Mouse (Mus musculus) liver, embryonic 11.5 days (tissue): ENCODE data around the gene Asap2. TPM values are rescaled to one million over a fixed set of nuclear protein-coding genes. Genes with fewer than 3 reads are reported as not detected.

Experiments
- ATAC-seq: fragments of 200-750 bp; cut with Nextera tagmentation; replicated peaks from 2 replicates; pipeline ENCODE4 v1.8.0; 2017; ENCODE audit warnings: moderate number of reproducible peaks, mild to moderate bottlenecking, moderate TSS enrichment, moderate library complexity; ENCODE audit not compliant: low FRiP score
- DNase-seq: peaks from one replicate; pipeline ENCODE4 v3.0.0-alpha.2; 2017; ENCODE audit warnings: low spot score
- H3K27ac ChIP-seq: fragments of 300-500 bp; sonication (generic); 2 replicates; pipeline ENCODE4 v1.5.1; 2014; ENCODE audit warnings: mild to moderate bottlenecking, low read depth, low read length, control low read depth
- H3K27me3 ChIP-seq: fragments of 300-500 bp; sonication (generic); replicated peaks from 2 replicates; pipeline ENCODE4 v1.6.1; 2014; ENCODE audit warnings: low read length, mixed read lengths; ENCODE audit not compliant: control insufficient read depth, insufficient read depth
- H3K36me3 ChIP-seq: fragments of 300-500 bp; sonication (generic); 2 replicates; pipeline ENCODE4 v1.6.1; 2014; ENCODE audit warnings: mild to moderate bottlenecking, low read length, moderate library complexity, mixed read lengths; ENCODE audit not compliant: control insufficient read depth, insufficient read depth
- H3K4me1 ChIP-seq: fragments of 300-500 bp; sonication (generic); replicated peaks from 2 replicates; pipeline ENCODE4 v1.6.1; 2014; ENCODE audit warnings: low read length, mixed read lengths; ENCODE audit not compliant: control insufficient read depth, insufficient read depth
- H3K4me2 ChIP-seq: fragments of 300-500 bp; sonication (generic); 2 replicates; pipeline ENCODE4 v1.6.1; 2014; ENCODE audit warnings: mild to moderate bottlenecking, control low read depth, moderate library complexity
- H3K4me3 ChIP-seq: fragments of 300-500 bp; sonication (generic); 2 replicates; pipeline ENCODE4 v1.5.1; 2014; ENCODE audit warnings: low read depth, low read length, control low read depth
- H3K9ac ChIP-seq: fragments of 300-500 bp; sonication (generic); 2 replicates; pipeline ENCODE4 v1.6.1; 2014; ENCODE audit warnings: low read depth, low read length, control low read depth
- H3K9me3 ChIP-seq: fragments of 300-500 bp; sonication (generic); 2 replicates; pipeline ENCODE4 v1.6.1; 2016; ENCODE audit warnings: low read length, inconsistent platforms, mixed read lengths; ENCODE audit not compliant: control insufficient read depth
- WGBS: fragments of 180-500 bp; shearing (Covaris S2); extraction: QIAGEN DNeasy Blood & Tissue Kit; methylation state at CpG from one replicate; pipeline ENCODE4 v1.1.7; 2014; 5-methylcytosine and 5-hydroxymethylcytosine counted together
- polyA plus RNA-seq: library from polyadenylated mRNA; unstranded; fragments of >200 nt; fragmentation: Nextera tagmentation; extraction: Ambion mirVana; gene quantifications from 2 replicates; pipeline ENCODE4 v1.2.1, GENCODE M21; 2014

Gene Asap2
- polyA plus RNA-seq, 1 experiment from 2014 or later = 5.9 TPM

DNA sequence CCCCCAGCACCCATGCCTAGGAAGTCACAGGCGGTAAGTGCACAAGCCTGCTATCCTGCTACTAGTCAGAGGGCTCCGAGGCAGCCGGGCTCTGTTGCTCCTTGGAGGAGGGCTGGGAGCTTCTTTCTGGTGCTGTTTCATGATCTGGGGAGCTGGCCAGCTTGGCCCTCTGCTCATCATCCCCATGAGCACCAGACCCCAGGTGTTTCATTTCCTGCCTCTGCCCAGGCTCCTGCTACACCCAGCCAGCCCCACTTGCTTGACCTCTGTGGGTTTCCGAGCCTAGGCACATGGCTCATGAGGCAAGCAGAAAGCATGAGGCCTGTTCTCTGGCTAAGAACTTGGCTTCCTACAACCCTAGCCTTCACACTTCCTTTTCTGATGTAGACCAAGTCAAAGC, 275.2 kb downstream of the Asap2 start:
- H3K27me3 ChIP-seq = no peaks in the 10 kb centered on the region
- H3K4me2 ChIP-seq = no peak overlapping the region
- 88% methylated on average over 4 of the region's 4 CpGs for WGBS
- no peaks in the 10 kb centered on the region for H3K9me3 ChIP-seq
- H3K36me3 ChIP-seq = peaks cover 16% of the 10 kb centered on the region
- no peak for ATAC-seq
- no peak for DNase-seq
- peaks cover 3% of the 10 kb centered on the region; the same call in 1 of the 2 replicates for H3K4me1 ChIP-seq
- H3K4me3 ChIP-seq = no peak overlapping the region
- H3K27ac ChIP-seq = no peak overlapping the region
- no peak overlapping the region for H3K9ac ChIP-seq

DNA sequence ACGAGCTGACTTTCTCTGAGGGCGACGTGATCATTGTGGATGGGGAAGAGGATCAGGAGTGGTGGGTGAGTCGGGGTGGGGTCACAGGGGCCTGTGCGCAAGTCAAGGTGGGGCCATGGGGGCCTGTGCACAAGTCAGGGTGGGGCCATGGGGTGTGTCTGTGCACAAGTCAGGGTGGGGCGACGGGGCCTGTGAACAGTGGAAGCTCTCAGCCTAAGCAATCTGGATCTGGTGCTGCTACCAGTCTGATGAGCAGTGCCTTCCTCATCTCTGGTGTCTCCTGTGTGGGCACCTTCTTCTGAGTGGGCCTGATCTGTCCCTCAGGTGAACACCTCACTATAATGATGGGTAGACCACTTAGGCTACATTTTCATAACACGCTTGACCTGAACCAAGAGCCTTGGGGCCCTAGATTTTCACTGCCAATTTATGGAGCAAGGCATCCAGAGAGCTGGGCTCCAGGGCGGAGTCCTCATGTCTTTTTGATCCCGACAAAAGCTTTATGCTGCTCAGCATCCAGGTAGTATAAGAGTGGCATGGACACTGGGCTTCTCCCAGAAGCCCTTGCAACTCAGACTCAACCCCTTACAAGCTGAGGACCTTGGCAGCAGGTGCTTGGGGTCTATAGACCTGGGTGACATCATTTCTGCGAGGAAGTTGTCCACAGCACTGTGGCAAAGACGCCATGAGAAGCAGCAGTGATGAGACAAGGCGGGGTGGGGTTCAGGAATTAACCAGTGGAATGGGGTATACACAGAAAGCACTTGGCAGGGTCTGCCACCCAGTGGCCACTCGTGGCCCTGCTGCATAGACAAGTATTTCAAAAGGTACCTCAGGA, 275.9 kb downstream of the Asap2 start:
- no peaks in the 10 kb centered on the region for H3K9me3 ChIP-seq
- peaks cover 3% of the 10 kb centered on the region; the same call in 1 of the 2 replicates for H3K4me1 ChIP-seq
- H3K4me3 ChIP-seq = no peak overlapping the region
- DNase-seq = no peak
- WGBS = 69% methylated on average over 14 of the region's 14 CpGs
- H3K4me2 ChIP-seq = no peak overlapping the region
- H3K36me3 ChIP-seq = peaks cover 22% of the 10 kb centered on the region
- peak; percentile 61 for ATAC-seq
- H3K27me3 ChIP-seq = no peaks in the 10 kb centered on the region
- no peak overlapping the region for H3K9ac ChIP-seq
- H3K27ac ChIP-seq = no peak overlapping the region

DNA sequence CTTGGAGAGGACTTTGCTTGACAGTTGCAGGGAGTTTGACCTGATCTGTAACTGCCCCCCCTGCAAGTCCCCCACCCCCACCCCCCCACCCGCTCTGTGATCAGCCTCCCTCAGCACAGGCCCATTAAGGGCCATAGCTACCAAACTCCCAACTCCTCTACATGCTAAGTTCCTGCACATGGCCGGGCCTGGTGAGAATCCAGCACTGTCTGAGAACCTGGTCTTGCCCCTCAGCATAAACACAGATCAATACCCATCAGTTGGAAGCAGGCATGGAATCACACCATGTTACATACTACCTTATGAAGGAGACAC, 276.5 kb downstream of the Asap2 start:
- H3K27ac ChIP-seq = no peak overlapping the region
- H3K9me3 ChIP-seq = no peaks in the 10 kb centered on the region
- ATAC-seq (0 out of 2 replicates have a peak, but pooled peaks have one; percentile 9), DNase-seq (no peak)
- no peak overlapping the region for H3K4me2 ChIP-seq
- WGBS = 76% methylated on average over 2 of the region's 2 CpGs
- H3K27me3 ChIP-seq = no peaks in the 10 kb centered on the region
- peaks cover 3% of the 10 kb centered on the region; the same call in 1 of the 2 replicates for H3K4me1 ChIP-seq
- H3K4me3 ChIP-seq = no peak overlapping the region
- peaks cover 27% of the 10 kb centered on the region for H3K36me3 ChIP-seq
- no peak overlapping the region for H3K9ac ChIP-seq

DNA sequence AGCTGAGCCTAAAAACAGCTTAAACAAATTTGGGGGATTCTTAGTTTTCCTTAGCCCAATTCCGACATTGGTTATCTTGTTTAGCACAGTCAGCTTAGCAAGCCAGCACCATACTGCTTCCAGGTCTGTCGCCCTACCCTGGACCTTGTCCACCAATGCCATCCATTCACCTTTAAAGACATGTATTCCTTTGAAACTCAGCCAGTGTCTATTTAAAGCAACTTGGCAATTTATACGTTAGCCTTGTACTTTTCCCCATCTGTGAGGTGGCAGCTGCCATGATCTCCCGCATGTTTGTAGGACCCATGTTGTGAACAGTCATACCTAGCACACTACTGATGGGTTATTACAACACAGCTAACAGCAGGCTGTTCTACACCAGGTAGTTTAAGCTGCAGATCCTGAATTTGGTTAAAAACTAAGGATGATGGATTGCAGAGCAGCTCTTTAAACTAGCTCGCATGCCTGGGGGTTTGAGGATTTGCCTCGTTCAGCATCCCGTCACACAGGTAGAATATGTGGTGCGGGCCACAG, 277.9 kb downstream of the Asap2 start:
- WGBS = 88% methylated on average over 8 of the region's 8 CpGs

DNA sequence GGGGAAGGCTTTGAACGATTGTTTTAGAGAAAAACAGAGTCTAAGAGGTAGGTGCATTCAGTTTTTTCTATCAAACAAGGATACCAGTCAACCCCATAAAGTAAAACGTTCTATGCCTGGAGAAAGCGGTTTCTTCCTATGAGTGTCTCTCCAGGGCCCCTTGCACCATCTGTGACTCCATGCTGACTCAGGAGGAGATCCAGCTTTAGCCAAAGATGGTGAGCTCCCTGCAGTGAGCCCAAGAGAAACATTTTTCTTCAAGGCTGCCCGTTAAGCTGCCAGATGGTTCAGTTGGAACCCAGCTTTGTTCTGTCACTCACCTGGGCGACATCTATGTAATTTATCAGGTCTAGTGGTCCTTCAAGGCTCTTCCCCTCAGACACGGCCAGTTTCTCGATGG, 284.2 kb downstream of the Asap2 start:
- ATAC-seq (no peak), DNase-seq (no peak)
- Histone ChIP-seq H3K9ac (no peak overlapping the region), H3K27ac (no peak overlapping the region), H3K4me2 (no peak overlapping the region), H3K27me3 (no peaks in the 10 kb centered on the region), H3K4me1 (no peaks in the 10 kb centered on the region), H3K9me3 (no peaks in the 10 kb centered on the region), H3K4me3 (no peak overlapping the region), H3K36me3 (peaks cover 22% of the 10 kb centered on the region)
- WGBS = 87% methylated on average over 7 of the region's 7 CpGs

More for the DNA sequence above, 277.9 kb downstream of the Asap2 start:
- H3K27me3 ChIP-seq = no peaks in the 10 kb centered on the region
- DNase-seq (no peak), ATAC-seq (no peak)
- H3K4me3 ChIP-seq = no peak overlapping the region
- H3K4me2 ChIP-seq = no peak overlapping the region
- no peak overlapping the region for H3K27ac ChIP-seq
- H3K4me1 ChIP-seq = peaks cover 3% of the 10 kb centered on the region; the same call in 1 of the 2 replicates
- no peaks in the 10 kb centered on the region for H3K9me3 ChIP-seq
- H3K9ac ChIP-seq = no peak overlapping the region
- H3K36me3 ChIP-seq = peaks cover 32% of the 10 kb centered on the region

DNA sequence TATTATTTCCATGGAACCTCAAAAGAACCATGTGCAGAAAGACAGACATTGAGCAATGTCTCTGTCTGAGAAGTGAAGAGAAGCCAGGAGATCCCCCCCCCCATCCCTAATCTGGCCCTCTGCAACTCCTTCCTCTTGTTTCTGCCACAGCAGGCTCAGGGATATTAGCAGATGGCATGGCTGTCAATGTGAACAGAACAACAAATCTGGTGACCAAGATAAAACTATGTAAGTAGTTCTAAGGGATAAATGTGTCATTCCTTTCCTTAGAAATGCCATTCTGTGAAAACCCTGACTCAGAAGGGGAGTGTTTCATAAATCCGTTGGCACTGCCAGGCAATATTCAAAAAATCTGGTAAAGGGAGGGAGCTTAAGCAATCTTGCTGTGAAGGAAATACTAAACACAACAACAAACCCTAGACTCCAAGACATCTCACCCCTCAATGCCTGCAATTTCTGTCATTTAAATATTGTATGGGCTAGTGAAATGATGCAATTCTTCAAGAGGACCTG, 287.1 kb downstream of the Asap2 start:
- Histone ChIP-seq H3K4me1 (no peaks in the 10 kb centered on the region), H3K9me3 (no peaks in the 10 kb centered on the region), H3K9ac (no peak overlapping the region), H3K4me3 (no peak overlapping the region), H3K27me3 (no peaks in the 10 kb centered on the region), H3K4me2 (no peak overlapping the region), H3K36me3 (0 out of 2 replicates have a peak, but pooled peaks cover 2% of the 10 kb centered on the region), H3K27ac (no peak overlapping the region)
- WGBS = 71% methylated on average over 1 of the region's 1 CpGs
- DNase-seq = no peak
- no peak for ATAC-seq

DNA sequence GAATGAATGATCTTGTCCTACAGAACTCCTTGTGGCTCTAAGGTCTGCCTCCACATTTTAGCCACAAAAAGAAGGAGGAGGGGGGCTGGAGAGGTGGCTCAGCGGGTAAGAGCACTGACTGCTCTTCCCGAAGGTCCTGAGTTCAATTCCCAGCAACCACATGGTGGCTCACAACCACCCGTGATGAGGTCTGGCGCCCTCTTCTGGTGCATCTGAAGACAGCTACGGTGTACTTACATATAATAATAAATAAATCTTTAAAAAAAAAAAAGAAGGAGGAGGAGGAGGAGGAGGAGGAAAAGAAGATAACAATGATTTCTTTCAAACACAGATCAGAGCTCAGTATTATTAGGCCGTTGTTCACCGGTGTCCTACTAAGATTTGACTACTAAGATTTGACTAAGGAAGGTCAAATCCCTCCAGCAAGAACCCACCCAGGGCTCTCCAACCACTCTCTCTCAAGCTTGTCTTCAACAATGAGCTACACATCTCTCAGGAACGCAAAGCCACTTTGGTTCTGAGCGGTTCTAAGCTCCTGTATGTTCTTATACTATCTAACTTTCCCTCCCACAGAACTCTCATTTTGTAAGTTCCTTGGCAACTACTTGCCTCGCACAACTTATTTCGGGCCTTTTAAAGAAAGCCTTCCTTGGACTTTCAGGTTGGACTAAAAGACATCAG, 294.6 kb downstream of the Asap2 start, which contains the start of gene Cpsf3:
Cpsf3 (plus strand) TSS at position 631 of the 681 bp plus-strand sequence.
- H3K9me3 ChIP-seq = no peaks in the 10 kb centered on the region
- DNase-seq (no peak), ATAC-seq (no peak)
- peak within 1 kb of the TSS; percentile 83 for H3K4me3 ChIP-seq
- peak within 1 kb of the TSS; percentile 84 for H3K4me2 ChIP-seq
- WGBS = 57% methylated on average over 11 of the region's 11 CpGs
- H3K4me1 ChIP-seq = peaks cover 9% of the 10 kb centered on the region; the same call in 1 of the 2 replicates
- no peaks in the 10 kb centered on the region for H3K27me3 ChIP-seq
- H3K9ac ChIP-seq = peak within 1 kb of the TSS; percentile 84
- H3K27ac ChIP-seq = peak within 1 kb of the TSS; percentile 82
- no peaks in the 10 kb centered on the region; the same call in 1 of the 2 replicates for H3K36me3 ChIP-seq

DNA sequence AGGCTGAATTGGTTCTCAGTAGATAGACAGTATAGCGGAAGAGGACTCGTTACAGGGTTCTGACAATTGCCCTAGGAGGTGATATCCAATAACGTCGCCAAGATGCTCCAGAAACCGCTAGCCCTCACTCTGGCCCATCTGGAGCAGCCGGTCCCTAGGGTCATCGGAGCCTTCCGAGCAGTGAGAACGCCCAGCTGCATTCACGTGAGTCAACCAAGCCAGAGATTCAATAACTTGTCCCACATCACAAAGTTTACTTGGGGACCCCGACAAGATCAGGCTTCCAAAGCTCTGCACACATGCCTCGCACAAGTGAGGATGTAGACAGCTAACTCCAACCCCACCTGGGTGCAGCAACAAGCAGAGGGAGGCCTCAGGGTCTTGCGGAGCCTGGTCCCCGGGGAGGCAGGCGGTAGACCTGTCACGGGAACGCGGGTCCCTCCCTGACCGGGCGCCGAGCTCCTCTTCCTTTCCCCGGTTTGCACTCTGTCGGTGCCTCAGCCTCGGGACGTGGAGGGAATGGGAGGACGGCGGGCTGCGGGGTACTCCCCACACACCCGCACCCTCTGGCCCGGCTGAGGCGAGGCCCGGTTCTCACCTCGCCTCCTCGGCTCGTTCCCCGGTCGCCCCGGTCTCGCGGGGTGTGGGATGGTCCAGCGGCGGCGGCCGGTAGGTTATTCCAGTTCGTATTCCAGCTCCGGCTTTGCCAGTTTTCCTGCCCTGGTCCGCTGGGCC, 295.4 kb downstream of the Asap2 start:
- H3K9me3 ChIP-seq = no peaks in the 10 kb centered on the region
- WGBS = under 1% methylated on average over 47 of the region's 47 CpGs

More for the DNA sequence above, 295.4 kb downstream of the Asap2 start:
- ATAC-seq = peak; percentile 77
- H3K4me2 ChIP-seq = peak overlapping the region; percentile 84
- H3K27me3 ChIP-seq = no peaks in the 10 kb centered on the region
- peak overlapping the region; percentile 70 for H3K27ac ChIP-seq
- H3K9ac ChIP-seq = peak overlapping the region; percentile 79
- H3K36me3 ChIP-seq = peaks cover 3% of the 10 kb centered on the region; the same call in 1 of the 2 replicates
- DNase-seq = no peak
- H3K4me3 ChIP-seq = peak overlapping the region; percentile 83
- H3K4me1 ChIP-seq = peaks cover 9% of the 10 kb centered on the region; the same call in 1 of the 2 replicates
